Mouse (Mus musculus): ENCODE measurements around the gene Tmem132d. TPM values are rescaled to one million over a fixed set of nuclear protein-coding genes. Genes with fewer than 3 reads are reported as not detected.
"Not testable (repeated sequence)": the region's sequence is repeated elsewhere in the genome, so short reads cannot be mapped to it uniquely, and the experiment has no call there.

The Tmem132d gene
- polyA plus RNA-seq, 1 experiment from 2014 or later: 0.73 TPM

- no peaks in the 10 kb centered on the region for H3K27me3 ChIP-seq (ENCODE audit: poor library complexity, severe bottlenecking)
- WGBS: 93% methylated on average over 5 of the region's 5 CpGs
- no peaks in the 10 kb centered on the region for H3K36me3 ChIP-seq (replicated peaks)
- H3K27ac ChIP-seq: no peak overlapping the region
- H3K9me3 ChIP-seq: no peaks in the 10 kb centered on the region
- H3K4me3 ChIP-seq: no peak overlapping the region
- H3K4me1 ChIP-seq: no peaks in the 10 kb centered on the region
- DNase-seq (ENCODE audit: extremely low spot score, low spot score): no peak
These were observed 442.1 kb downstream of the Tmem132d start for GRCm38 (mm10) chr5:127990826-127991225.

- peaks cover 34% of the 10 kb centered on the region for H3K4me1 ChIP-seq
- H3K27ac ChIP-seq; H3K36me3 ChIP-seq (replicated peaks); H3K9me3 ChIP-seq; H3K4me3 ChIP-seq; DNase-seq (ENCODE audit: extremely low spot score, low spot score): not testable (repeated sequence)
- WGBS: 52% methylated on average over 6 of the region's 6 CpGs
- peaks cover 20% of the 10 kb centered on the region for H3K27me3 ChIP-seq (ENCODE audit: poor library complexity, severe bottlenecking)
These were observed 452.9 kb downstream of the Tmem132d start for GRCm38 (mm10) chr5:127980003-127980358.

GRCm38 (mm10) chr5:127979329-127980002 lies 453.4 kb downstream of the Tmem132d start:
- no peaks in the 10 kb centered on the region for H3K9me3 ChIP-seq
- DNase-seq (ENCODE audit: extremely low spot score, low spot score): peak; percentile 15
- H3K27ac ChIP-seq: no peak overlapping the region
- no peaks in the 10 kb centered on the region for H3K36me3 ChIP-seq (replicated peaks)
- H3K4me1 ChIP-seq: peaks cover 34% of the 10 kb centered on the region
- H3K27me3 ChIP-seq (ENCODE audit: poor library complexity, severe bottlenecking): peaks cover 20% of the 10 kb centered on the region
- 35% methylated on average over 6 of the region's 6 CpGs for WGBS
- no peak overlapping the region for H3K4me3 ChIP-seq

- peak overlapping the region; percentile 69 for H3K27ac ChIP-seq
- 47% methylated on average over 10 of the region's 10 CpGs for WGBS
- H3K27me3 ChIP-seq (ENCODE audit: poor library complexity, severe bottlenecking): peaks cover 12% of the 10 kb centered on the region
- H3K36me3 ChIP-seq (replicated peaks): no peaks in the 10 kb centered on the region
- no peaks in the 10 kb centered on the region for H3K9me3 ChIP-seq
- no peak overlapping the region for H3K4me3 ChIP-seq
- peaks cover 34% of the 10 kb centered on the region for H3K4me1 ChIP-seq
- DNase-seq (ENCODE audit: extremely low spot score, low spot score): peak; percentile 53
These were observed 456.2 kb downstream of the Tmem132d start for GRCm38 (mm10) chr5:127976661-127977060.

- H3K27ac ChIP-seq: no peak overlapping the region
- 88% methylated on average over 3 of the region's 3 CpGs for WGBS
- H3K4me3 ChIP-seq: no peak overlapping the region
- H3K36me3 ChIP-seq (replicated peaks): no peaks in the 10 kb centered on the region
- DNase-seq (ENCODE audit: extremely low spot score, low spot score): no peak
- no peaks in the 10 kb centered on the region for H3K4me1 ChIP-seq
- H3K9me3 ChIP-seq: peaks cover 10% of the 10 kb centered on the region; the same call in 1 of the 2 replicates
- H3K27me3 ChIP-seq (ENCODE audit: poor library complexity, severe bottlenecking): no peaks in the 10 kb centered on the region
These were observed 467.2 kb downstream of the Tmem132d start for GRCm38 (mm10) chr5:127965700-127966099.

- no peaks in the 10 kb centered on the region for H3K4me1 ChIP-seq
- H3K4me3 ChIP-seq: no peak overlapping the region
- H3K27ac ChIP-seq: no peak overlapping the region
- 88% methylated on average over 4 of the region's 4 CpGs for WGBS
- no peak for DNase-seq (ENCODE audit: extremely low spot score, low spot score)
- H3K27me3 ChIP-seq (ENCODE audit: poor library complexity, severe bottlenecking): no peaks in the 10 kb centered on the region
- peaks cover 7% of the 10 kb centered on the region; the same call in 1 of the 2 replicates for H3K9me3 ChIP-seq
- no peaks in the 10 kb centered on the region for H3K36me3 ChIP-seq (replicated peaks)
These were observed 470.2 kb downstream of the Tmem132d start for GRCm38 (mm10) chr5:127962656-127963055.

- H3K27me3 ChIP-seq (ENCODE audit: poor library complexity, severe bottlenecking): no peaks in the 10 kb centered on the region
- DNase-seq (ENCODE audit: extremely low spot score, low spot score): no peak
- H3K27ac ChIP-seq: no peak overlapping the region
- 0 out of 2 replicates have a peak, but pooled peaks cover 5% of the 10 kb centered on the region for H3K4me1 ChIP-seq
- no peak overlapping the region for H3K4me3 ChIP-seq
- 88% methylated on average over 17 of the region's 17 CpGs for WGBS
- no peaks in the 10 kb centered on the region for H3K9me3 ChIP-seq
- no peaks in the 10 kb centered on the region for H3K36me3 ChIP-seq (replicated peaks)
These were observed 476.3 kb downstream of the Tmem132d start for GRCm38 (mm10) chr5:127956511-127957097.

- no peak overlapping the region for H3K27ac ChIP-seq
- 87% methylated on average over 16 of the region's 16 CpGs for whole genome bisulfite sequencing
- H3K9me3 ChIP-seq: no peaks in the 10 kb centered on the region
- no peaks in the 10 kb centered on the region for H3K27me3 ChIP-seq (ENCODE audit: poor library complexity, severe bottlenecking)
- no peak overlapping the region for H3K4me3 ChIP-seq
- peaks cover 15% of the 10 kb centered on the region for H3K4me1 ChIP-seq
- no peak for DNase-seq (ENCODE audit: extremely low spot score, low spot score)
- no peaks in the 10 kb centered on the region for H3K36me3 ChIP-seq (replicated peaks)
These were observed 478.6 kb downstream of the Tmem132d start for GRCm38 (mm10) chr5:127954231-127954790.

GRCm38 (mm10) chr5:127952800-127953199 lies 480.1 kb downstream of the Tmem132d start:
- 82% methylated on average over 6 of the region's 6 CpGs for WGBS

GRCm38 (mm10) chr5:127950574-127950973 lies 482.3 kb downstream of the Tmem132d start:
- Histone ChIP-seq H3K4me1 (peaks cover 15% of the 10 kb centered on the region), H3K36me3 (replicated peaks) (no peaks in the 10 kb centered on the region), H3K27ac (no peak overlapping the region), H3K4me3 (no peak overlapping the region), H3K27me3 (ENCODE audit: poor library complexity, severe bottlenecking) (no peaks in the 10 kb centered on the region), H3K9me3 (no peaks in the 10 kb centered on the region)
- 56% methylated on average over 4 of the region's 4 CpGs for WGBS
- no peak for DNase-seq (ENCODE audit: extremely low spot score, low spot score)

More at GRCm38 (mm10) chr5:127952800-127953199, 480.1 kb downstream of the Tmem132d start:
- no peak overlapping the region for H3K27ac ChIP-seq
- no peaks in the 10 kb centered on the region for H3K9me3 ChIP-seq
- no peak for DNase-seq (ENCODE audit: extremely low spot score, low spot score)
- no peaks in the 10 kb centered on the region for H3K36me3 ChIP-seq (replicated peaks)
- no peaks in the 10 kb centered on the region for H3K27me3 ChIP-seq (ENCODE audit: poor library complexity, severe bottlenecking)
- H3K4me3 ChIP-seq: no peak overlapping the region
- peaks cover 15% of the 10 kb centered on the region for H3K4me1 ChIP-seq

GRCm38 (mm10) chr5:127947275-127947674 lies 485.6 kb downstream of the Tmem132d start:
- H3K36me3 ChIP-seq (replicated peaks): no peaks in the 10 kb centered on the region

GRCm38 (mm10) chr5:127942171-127942570 lies 490.7 kb downstream of the Tmem132d start:
- H3K27ac ChIP-seq; DNase-seq (ENCODE audit: extremely low spot score, low spot score); H3K36me3 ChIP-seq (replicated peaks); H3K4me1 ChIP-seq; H3K4me3 ChIP-seq; H3K27me3 ChIP-seq (ENCODE audit: poor library complexity, severe bottlenecking); H3K9me3 ChIP-seq: not testable (repeated sequence)
- 83% methylated on average over 3 of the region's 3 CpGs for WGBS

More at GRCm38 (mm10) chr5:127947275-127947674, 485.6 kb downstream of the Tmem132d start:
- no peaks in the 10 kb centered on the region for H3K27me3 ChIP-seq (ENCODE audit: poor library complexity, severe bottlenecking)
- peaks cover 10% of the 10 kb centered on the region for H3K4me1 ChIP-seq
- WGBS: 32% methylated on average over 8 of the region's 8 CpGs
- H3K27ac ChIP-seq: no peak overlapping the region
- no peak overlapping the region for H3K4me3 ChIP-seq
- DNase-seq (ENCODE audit: extremely low spot score, low spot score): peak; percentile 38
- H3K9me3 ChIP-seq: no peaks in the 10 kb centered on the region

GRCm38 (mm10) chr5:127937914-127938313 lies 495.0 kb downstream of the Tmem132d start:
- no peak for DNase-seq (ENCODE audit: extremely low spot score, low spot score)
- no peak overlapping the region for H3K4me3 ChIP-seq
- H3K36me3 ChIP-seq (replicated peaks): no peaks in the 10 kb centered on the region
- 79% methylated on average over 3 of the region's 3 CpGs for WGBS
- H3K27ac ChIP-seq: no peak overlapping the region
- H3K27me3 ChIP-seq (ENCODE audit: poor library complexity, severe bottlenecking): no peaks in the 10 kb centered on the region
- no peaks in the 10 kb centered on the region for H3K4me1 ChIP-seq
- no peaks in the 10 kb centered on the region for H3K9me3 ChIP-seq
